Mouse (Mus musculus) liver, adult 2 months (tissue): ENCODE data around the gene B3gat3. TPM values are rescaled to one million over a fixed set of nuclear protein-coding genes. Genes with fewer than 3 reads are reported as not detected.
A peak's percentile ranks its signal among the peaks of the same experiment; 100 is the strongest.

ENCODE experiments used
- DNase-seq: peaks from one replicate; pipeline ENCODE4 v3.0.0-alpha.2; 2011; ENCODE audit warnings: low read depth, low spot score; ENCODE audit errors: extremely low read depth
- H3K27ac ChIP-seq: fragments of 200-500 bp; replicated peaks from 2 replicates; pipeline ENCODE4 v1.5.1; 2012; ENCODE audit warnings: low read depth, mild to moderate bottlenecking, control low read depth, inconsistent platforms, low read length; ENCODE audit not compliant: insufficient read depth
- H3K27me3 ChIP-seq: fragments of 200-500 bp; 2 replicates; pipeline ENCODE4 v1.6.1; 2012; ENCODE audit warnings: mild to moderate bottlenecking, moderate library complexity, low read length, inconsistent platforms; ENCODE audit not compliant: control insufficient read depth, insufficient read depth
- H3K36me3 ChIP-seq: fragments of 200-500 bp; 2 replicates; pipeline ENCODE4 v1.6.1; 2012; ENCODE audit warnings: low read length, inconsistent platforms; ENCODE audit not compliant: control insufficient read depth, insufficient read depth
- H3K4me1 ChIP-seq: fragments of 200-500 bp; 2 replicates; pipeline ENCODE4 v1.6.1; 2011; ENCODE audit warnings: low read length; ENCODE audit not compliant: control insufficient read depth, insufficient read depth
- H3K4me3 ChIP-seq: fragments of 200-500 bp; 2 replicates; pipeline ENCODE4 v1.5.1; 2011; ENCODE audit warnings: low read depth, mild to moderate bottlenecking, control low read depth, low read length, moderate library complexity; ENCODE audit not compliant: insufficient read depth
- H3K79me2 ChIP-seq: fragments of 200-500 bp; 2 replicates; pipeline ENCODE4 v1.6.1; 2012; ENCODE audit warnings: inconsistent platforms, mild to moderate bottlenecking, low read length, moderate library complexity; ENCODE audit not compliant: control insufficient read depth, insufficient read depth
- H3K9ac ChIP-seq: fragments of 200-500 bp; 2 replicates; pipeline ENCODE4 v1.6.1; 2012; ENCODE audit warnings: low read depth, mild to moderate bottlenecking, control low read depth, inconsistent platforms, low read length
- CTCF ChIP-seq: fragments of 200-500 bp; IDR thresholded peaks from 2 replicates; pipeline ENCODE4 v1.5.1; 2011; ENCODE audit warnings: low read depth, low read length, control low read depth
- POLR2A ChIP-seq: fragments of 200-500 bp; IDR thresholded peaks from 2 replicates; pipeline ENCODE4 v1.6.1; 2011; ENCODE audit warnings: low read length, control low read depth; ENCODE audit not compliant: insufficient read depth; ENCODE audit errors: extremely low read depth
- WGBS: fragments of 180-500 bp; shearing (Covaris S2); methylation state at CpG from one replicate; pipeline ENCODE4 v1.1.7; 2018; 5-methylcytosine and 5-hydroxymethylcytosine counted together
- polyA plus RNA-seq: library from polyadenylated mRNA; depleted of rRNA; stranded (reverse); fragments of >200 nt; gene quantifications from 2 replicates; pipeline ENCODE4 v1.2.3, GENCODE M21; 2012
- total RNA-seq: library from RNA; depleted of rRNA; stranded (reverse); fragments of >200 nt; gene quantifications from 2 replicates; pipeline ENCODE4 v1.2.3, GENCODE M21; 2014

Gene B3gat3
- total and polyA plus RNA-seq, 2 experiments, result 16.8 to 88.7 TPM

- Histone ChIP-seq H3K9ac (peak within 1 kb of the TSS; percentile 81), H3K27ac (peak within 1 kb of the TSS; percentile 86), H3K4me1 (peaks cover 12% of the 10 kb centered on the region), H3K36me3 (peaks cover 10% of the 10 kb centered on the region; the same call in 1 of the 2 replicates), H3K79me2 (peaks cover 16% of the 10 kb centered on the region; the same call in 1 of the 2 replicates), H3K4me3 (peak within 1 kb of the TSS; percentile 71), H3K27me3 (no peaks in the 10 kb centered on the region)
- DNase-seq, result peak; percentile 83
- under 1% methylated on average over 53 of the region's 53 CpGs for WGBS
- TF ChIP-seq CTCF (peak; percentile 24; the same call in 1 of the 2 replicates), POLR2A (peak; percentile 87)
Observed at GRCm38 (mm10) chr19:8897865-8898495, 22.2 kb upstream of the B3gat3 start, which contains the start of gene Ganab. TSS of gene Ganab (plus strand) at chr19:8898071.

GRCm38 (mm10) chr19:8898576-8898975 is 21.6 kb upstream of the B3gat3 start:
- DNase-seq, result peak; percentile 53
- WGBS, result 2% methylated on average over 13 of the region's 13 CpGs
- Histone ChIP-seq H3K27ac (peak overlapping the region; percentile 86), H3K4me3 (peak overlapping the region; percentile 71), H3K36me3 (peaks cover 16% of the 10 kb centered on the region), H3K79me2 (peaks cover 14% of the 10 kb centered on the region; the same call in 1 of the 2 replicates), H3K9ac (peak overlapping the region; percentile 81), H3K27me3 (no peaks in the 10 kb centered on the region), H3K4me1 (peaks cover 12% of the 10 kb centered on the region)
- TF ChIP-seq POLR2A (0 out of 2 replicates have a peak, but pooled peaks have one; percentile 9), CTCF (no peak)

GRCm38 (mm10) chr19:8899079-8899478 is 21.1 kb upstream of the B3gat3 start:
- H3K79me2 ChIP-seq, result peaks cover 14% of the 10 kb centered on the region; the same call in 1 of the 2 replicates
- peak; percentile 24 for DNase-seq
- peak overlapping the region; percentile 71; the same call in 1 of the 2 replicates for H3K4me3 ChIP-seq
- H3K4me1 ChIP-seq, result peaks cover 12% of the 10 kb centered on the region
- H3K36me3 ChIP-seq, result peaks cover 20% of the 10 kb centered on the region
- WGBS, result 16% methylated on average over 3 of the region's 3 CpGs
- H3K27ac ChIP-seq, result no peak overlapping the region
- TF ChIP-seq CTCF, result no peak
- no peaks in the 10 kb centered on the region for H3K27me3 ChIP-seq
- H3K9ac ChIP-seq, result peak overlapping the region; percentile 34; the same call in 1 of the 2 replicates

- no peak for DNase-seq
- 94% methylated on average over 5 of the region's 5 CpGs for WGBS
- Histone ChIP-seq H3K27me3 (no peaks in the 10 kb centered on the region), H3K36me3 (peaks cover 57% of the 10 kb centered on the region), H3K4me3 (no peak overlapping the region), H3K9ac (no peak overlapping the region), H3K27ac (no peak overlapping the region), H3K4me1 (peaks cover 6% of the 10 kb centered on the region), H3K79me2 (peaks cover 3% of the 10 kb centered on the region; the same call in 1 of the 2 replicates)
- TF ChIP-seq CTCF (no peak), POLR2A (no peak)
Observed at GRCm38 (mm10) chr19:8903412-8903811, 16.8 kb upstream of the B3gat3 start.

- Histone ChIP-seq H3K36me3 (peaks cover 90% of the 10 kb centered on the region), H3K27ac (no peak overlapping the region)
- TF ChIP-seq CTCF, result no peak
- no peak for TF ChIP-seq POLR2A
Observed at GRCm38 (mm10) chr19:8908531-8908930, 11.6 kb upstream of the B3gat3 start.

GRCm38 (mm10) chr19:8911810-8912209 is 8.4 kb upstream of the B3gat3 start:
- TF ChIP-seq POLR2A (no peak), CTCF (no peak)
- H3K36me3 ChIP-seq, result peaks cover 92% of the 10 kb centered on the region

More at GRCm38 (mm10) chr19:8908531-8908930, 11.6 kb upstream of the B3gat3 start:
- 92% methylated on average over 6 of the region's 6 CpGs for WGBS
- DNase-seq, result no peak
- Histone ChIP-seq H3K4me3 (no peak overlapping the region), H3K4me1 (no peaks in the 10 kb centered on the region), H3K9ac (no peak overlapping the region), H3K27me3 (no peaks in the 10 kb centered on the region), H3K79me2 (no peaks in the 10 kb centered on the region)

More at GRCm38 (mm10) chr19:8911810-8912209, 8.4 kb upstream of the B3gat3 start:
- Histone ChIP-seq H3K27ac (no peak overlapping the region), H3K4me1 (no peaks in the 10 kb centered on the region), H3K4me3 (no peak overlapping the region), H3K27me3 (no peaks in the 10 kb centered on the region), H3K9ac (no peak overlapping the region), H3K79me2 (no peaks in the 10 kb centered on the region)
- no peak for DNase-seq
- 95% methylated on average over 5 of the region's 5 CpGs for WGBS
